Mouse (Mus musculus): ENCODE measurements at regions not wholly inside any gene's neighbourhood (a gene's known extent, or its start where the extent isn't known, plus 50 kb on each side); places are given as distances from the start of the nearest gene placed in this dataset.
A peak's percentile ranks its signal among the peaks of the same experiment; 100 is the strongest.

DNA sequence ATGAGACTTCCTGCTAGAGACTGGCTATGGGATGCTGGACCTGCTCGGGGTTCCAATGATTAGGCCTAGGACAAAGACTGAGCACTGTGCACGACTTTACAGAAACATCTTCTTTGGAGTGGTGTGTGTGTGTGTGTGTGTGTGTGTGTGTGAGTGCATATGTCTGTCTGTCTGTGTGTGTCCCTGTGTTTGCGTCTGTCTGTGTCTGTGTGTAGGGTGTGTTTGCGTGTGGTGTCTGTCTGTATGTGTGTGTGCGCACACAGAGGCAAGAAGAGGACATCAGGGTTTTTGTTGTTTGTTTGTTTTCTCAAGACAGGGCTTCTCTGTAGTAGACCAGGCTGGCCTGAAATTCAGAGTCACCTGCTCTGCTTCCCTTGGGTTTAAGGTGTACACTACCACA is 51.9 kb upstream of the Slco4a1 start:
- DNase-seq (ENCODE audit: low spot score), result no peak

DNA sequence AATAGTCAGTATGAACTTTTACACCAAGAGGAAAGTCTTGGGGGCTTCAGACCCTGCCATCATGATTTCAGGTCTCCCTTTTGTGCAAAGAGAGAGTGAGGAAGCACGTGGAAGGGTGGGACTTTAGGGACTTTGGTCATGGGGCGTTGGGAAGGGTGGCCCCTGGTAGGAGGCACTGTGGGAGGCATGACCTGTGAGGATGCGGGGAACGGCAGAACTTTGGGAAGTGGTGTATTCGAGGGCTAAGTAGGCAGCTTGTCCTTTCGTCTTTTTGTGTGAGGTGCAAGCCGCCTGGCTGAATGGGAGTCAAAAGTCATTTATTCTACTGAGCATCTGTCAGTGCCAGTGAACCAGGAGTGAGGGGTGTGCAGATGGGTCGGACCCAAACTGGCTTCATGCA is 52.4 kb upstream of the Slco4a1 start:
- DNase-seq (ENCODE audit: low spot score), result no peak

DNA sequence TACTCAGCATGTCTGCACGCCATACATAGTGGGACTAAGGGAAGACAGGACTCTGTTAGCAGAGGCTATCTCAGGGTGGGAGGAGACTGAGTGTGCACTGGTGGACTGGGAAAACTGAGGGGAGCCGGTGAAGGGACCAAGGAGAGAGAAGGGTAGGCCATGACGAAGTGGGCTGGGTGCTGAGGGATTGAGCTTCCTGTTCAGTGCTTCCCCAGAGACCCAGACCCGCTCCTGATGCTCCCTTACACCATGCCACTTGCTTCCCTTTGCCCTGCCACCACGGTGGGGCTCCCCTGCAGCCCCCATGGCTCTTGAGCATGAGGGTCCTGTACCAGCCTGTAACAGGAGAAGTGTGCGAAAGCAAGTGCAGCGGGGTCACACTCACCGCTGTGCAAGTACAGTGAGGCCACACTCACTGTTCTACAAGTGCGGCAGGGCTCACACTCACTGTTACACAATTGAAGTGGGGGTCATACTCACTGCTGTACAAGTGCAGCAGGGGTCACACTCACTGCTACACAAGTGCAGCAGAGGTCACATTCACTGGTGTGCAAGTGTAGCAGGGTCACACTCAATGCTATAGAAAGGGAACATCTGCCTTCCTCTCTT is 53.1 kb upstream of the Slco4a1 start:
- no peak for DNase-seq (ENCODE audit: low spot score)

DNA sequence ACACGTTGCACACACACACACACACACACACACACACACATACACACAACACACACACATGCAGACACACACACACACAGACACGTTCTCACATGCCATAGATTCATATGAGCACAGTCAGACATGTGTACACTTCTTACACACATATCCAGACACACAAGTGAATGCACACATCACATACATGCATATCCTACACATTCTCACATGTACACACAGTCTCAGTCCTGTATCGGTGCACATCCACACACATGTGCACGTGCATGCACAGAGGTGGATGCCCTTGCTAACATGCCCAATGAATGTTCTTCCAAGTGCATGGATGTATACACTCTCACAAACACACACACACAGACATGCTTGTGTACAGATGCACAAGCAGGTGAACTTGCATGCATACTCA is 53.6 kb upstream of the Slco4a1 start:
- DNase-seq (ENCODE audit: low spot score), result no peak

DNA sequence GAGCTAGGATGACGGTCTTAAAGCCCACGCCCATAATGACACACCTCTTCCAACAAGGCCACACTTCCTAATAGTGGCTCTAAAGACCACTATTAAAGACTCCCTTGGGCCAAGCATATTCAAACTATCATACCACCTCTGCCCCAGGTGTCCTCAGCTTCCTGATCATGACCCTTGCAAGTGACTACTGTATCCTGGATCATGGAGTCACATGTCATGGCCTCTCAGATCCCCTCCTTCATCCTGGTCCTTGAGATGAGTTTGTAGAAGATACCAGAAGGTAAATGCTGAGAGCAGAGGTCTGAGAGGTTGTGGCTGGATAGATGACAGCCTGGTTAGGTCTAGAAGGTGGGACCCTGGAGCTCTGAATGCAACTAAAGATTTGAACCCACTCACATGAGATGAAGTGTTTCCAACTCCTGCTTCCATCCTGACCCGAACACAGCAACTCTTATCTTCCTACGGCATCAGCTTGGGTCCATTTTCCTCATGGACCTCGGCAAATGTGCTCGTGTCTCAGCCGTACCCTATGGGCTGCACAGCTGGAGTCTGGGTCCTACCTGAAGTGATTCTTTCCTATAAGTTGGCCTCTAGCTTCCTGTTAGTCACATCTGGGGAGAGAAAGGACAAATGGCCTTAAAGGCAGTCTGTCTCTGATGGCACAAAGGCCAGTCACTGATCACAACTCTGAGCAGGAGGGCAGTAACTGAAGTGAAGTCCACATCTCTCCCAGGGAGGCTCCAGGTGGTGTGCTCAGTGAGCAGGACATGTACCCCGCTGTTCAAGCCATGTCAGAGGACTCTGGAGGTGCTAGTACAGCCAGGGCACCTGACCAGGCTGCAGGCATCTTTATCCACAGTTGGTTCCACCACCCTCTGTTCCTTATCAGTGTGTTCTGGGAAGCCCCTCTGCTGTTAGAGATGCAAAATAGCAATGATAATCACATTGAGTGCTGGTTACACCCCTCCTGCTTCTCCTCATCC is 54.3 kb upstream of the Slco4a1 start:
- DNase-seq (ENCODE audit: low spot score), result no peak

DNA sequence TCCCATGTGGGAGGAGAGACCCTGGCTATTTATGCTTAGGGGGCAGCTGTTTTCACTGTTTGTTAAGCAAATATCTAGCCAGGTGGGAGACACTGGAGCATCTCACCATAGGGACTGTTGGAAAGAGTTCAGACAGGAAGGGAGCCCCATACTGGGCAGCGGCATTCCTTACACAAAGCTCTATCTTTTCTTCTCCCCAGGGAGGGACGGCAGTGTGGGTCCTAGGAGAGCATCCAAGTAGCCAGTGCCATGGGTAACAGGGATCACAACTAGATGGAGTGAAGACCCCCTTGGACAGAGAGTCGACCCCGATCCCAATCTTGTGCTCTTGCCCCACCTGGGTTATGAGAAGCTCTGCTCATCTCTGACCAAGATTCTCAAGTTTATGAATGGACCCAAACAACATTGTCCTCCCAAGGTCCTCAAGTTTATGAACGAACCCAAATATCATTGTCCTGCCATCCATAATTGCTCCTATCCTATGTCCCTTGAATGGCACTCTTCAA is 55.5 kb upstream of the Slco4a1 start:
- DNase-seq (ENCODE audit: low spot score), result no peak

DNA sequence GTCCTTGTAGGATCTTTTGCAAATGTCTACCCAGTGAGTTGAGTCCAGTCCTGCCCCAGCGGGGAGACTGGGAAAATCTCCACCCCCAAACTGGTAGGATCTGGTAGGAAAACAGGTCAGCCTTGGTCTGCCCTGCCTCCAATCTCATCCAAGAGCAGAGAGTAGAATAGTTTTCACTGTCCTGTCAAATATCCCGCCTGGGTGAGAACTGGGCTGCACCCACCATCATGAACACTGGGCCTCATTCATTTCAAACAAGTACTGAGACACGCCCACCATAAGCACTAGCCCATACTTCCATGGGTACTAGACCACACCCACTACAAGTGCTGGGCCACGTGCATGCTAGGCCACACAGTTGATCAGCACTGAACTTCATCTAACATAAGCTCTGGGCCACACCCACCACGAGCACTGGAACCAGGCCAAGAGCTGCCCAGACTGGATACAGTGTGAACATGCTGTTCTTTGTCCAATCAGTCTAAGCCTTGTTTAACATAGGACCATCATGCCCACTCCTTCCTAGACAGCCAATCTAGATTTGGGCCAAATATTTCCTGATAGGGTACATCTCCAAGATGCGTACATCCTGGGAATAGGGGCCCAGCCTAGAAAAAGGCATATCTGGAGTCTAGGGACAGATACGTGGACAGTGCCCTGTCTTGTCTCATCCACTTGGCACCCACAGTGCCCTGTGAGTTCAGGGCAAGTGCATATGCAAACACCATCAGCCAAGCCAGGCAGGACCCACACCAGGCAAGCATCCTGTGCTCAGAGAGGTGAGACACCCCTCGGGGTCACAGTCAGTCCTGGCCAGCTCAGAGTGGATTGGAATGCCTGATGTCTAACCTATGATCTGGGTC is 56.2 kb upstream of the Slco4a1 start:
- DNase-seq (ENCODE audit: low spot score), result peak; percentile 33

DNA sequence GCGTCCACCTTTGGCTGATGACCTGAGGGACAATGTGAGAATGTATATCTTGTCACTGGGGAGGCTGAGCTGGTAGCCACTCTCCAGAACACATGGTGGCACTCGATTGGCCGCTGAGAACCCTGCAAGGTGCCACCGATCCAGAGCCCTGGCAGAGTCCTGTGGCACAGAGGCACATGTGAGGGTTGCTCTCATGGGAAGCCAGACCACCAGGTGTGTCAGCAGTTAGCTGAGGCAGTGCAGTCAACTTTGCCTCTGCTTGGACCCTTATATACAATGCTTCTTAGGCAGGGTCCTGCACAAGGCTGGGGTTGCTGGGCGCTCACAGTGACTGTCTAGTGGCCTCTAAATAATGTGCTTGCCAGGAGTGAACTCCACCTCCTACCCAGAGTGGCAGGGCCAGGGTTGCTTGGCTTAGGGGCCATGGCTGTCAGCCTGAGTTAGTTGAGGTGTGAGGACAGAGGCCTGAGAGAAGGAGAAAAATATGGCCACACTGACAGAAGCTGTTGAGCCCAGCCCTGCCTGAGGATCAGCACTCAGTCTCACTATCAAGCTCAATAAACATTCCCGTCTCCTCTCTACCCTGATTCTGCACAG is 57.1 kb upstream of the Slco4a1 start:
- DNase-seq (ENCODE audit: low spot score), result no peak

DNA sequence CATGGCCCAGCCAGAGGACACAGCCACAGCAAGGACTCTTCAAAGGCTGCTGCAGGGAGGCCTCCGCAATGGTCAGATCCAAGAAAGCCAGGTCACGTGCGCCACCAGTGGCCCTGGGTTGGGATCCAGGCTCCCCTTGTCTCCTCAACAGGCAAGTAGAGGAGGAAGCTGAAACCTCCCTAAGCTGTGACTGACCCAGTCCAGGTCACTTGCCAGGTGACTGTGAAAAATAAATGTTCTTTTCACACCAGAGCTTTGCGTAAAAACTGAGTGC is 57.6 kb upstream of the Slco4a1 start:
- DNase-seq (ENCODE audit: low spot score), result no peak

DNA sequence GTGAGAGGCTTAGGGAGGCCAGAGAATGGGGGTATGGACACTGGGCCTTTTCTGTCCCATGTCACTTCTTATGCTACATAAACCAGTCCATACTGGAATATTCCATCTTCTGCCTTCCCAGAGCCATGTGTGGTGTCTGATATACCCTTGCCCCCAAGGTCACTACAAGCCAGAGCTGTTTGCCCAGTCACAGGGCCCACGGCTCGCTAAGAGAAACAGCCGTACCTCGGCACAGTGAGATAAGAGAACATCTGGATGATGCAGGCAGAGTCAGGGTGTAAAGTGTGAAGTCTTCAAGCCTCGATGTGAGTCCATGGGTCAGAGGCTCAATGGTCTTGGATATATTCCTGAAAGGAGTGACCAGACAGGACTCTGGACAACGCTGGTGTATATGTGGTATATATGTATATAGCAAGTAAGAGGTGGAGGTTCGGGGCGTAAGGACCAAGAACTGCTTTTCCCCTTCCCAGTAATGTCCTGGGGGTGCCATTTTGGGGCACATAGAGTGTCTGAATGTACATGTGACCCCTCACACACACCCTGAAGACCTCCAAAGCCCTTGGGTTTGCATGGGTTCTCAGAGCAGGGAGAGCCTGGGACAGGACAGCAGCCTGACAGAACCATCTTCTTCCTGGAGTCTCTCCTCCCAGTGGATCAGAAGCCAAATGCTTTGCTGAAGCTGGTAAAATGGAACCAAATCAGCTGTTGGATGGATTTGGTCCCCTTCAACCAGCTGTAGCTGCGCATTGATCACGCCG is 58.1 kb upstream of the Slco4a1 start:
- DNase-seq (ENCODE audit: low spot score), result no peak

DNA sequence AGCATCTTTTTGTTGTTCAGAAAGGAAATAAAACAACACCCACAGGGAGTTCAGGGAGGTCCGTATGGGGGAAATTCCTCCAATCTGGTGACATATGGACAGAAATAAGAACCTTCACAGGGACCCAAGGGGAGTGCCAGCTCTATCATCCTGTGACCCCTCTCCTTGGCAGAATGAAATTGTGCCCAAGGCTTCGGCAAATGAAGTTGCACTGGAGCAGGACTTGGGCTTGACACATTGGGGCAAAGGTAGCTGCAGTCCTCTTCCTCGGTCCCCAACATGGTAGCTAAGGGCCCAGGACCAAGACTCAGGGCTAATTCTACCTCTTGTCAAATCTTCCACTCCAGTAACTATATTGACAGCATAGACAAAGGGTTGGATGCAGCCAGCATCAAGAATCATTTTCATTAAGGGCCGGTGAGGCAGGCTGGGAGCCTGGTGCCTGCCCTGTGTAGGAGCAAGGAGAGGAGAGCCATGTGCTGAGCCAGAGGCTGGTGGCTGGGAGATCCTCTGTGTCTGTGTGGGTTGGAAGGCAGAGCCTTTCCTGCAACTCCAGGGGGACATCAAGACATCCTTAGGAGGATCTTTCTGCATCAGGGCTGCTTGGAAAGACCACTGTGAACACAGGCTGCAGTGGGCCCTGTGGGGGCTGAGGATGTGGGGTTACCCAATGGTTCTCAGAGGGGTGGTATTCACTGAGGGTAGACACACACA is 59.2 kb upstream of the Slco4a1 start:
- no peak for DNase-seq (ENCODE audit: low spot score)

DNA sequence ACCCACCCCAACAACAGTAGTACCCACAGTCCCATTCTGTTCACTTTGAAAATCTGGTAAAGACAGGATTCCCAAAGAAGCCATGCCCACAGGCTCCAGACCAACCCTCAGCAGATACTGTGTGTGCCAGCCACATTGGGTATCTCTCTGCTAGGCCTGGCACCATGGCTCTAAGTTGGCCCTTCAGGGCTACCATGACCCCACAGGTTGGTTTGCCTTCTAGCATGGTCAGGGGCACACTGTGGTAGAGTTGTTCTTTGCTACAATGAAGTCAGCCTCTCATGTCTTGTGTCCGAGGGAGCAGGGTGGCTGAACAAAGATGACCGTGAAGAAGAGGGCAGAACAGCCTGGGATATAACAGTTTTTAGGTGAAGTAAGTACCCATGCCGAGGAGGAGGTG is 59.8 kb upstream of the Slco4a1 start:
- no peak for DNase-seq (ENCODE audit: low spot score)

DNA sequence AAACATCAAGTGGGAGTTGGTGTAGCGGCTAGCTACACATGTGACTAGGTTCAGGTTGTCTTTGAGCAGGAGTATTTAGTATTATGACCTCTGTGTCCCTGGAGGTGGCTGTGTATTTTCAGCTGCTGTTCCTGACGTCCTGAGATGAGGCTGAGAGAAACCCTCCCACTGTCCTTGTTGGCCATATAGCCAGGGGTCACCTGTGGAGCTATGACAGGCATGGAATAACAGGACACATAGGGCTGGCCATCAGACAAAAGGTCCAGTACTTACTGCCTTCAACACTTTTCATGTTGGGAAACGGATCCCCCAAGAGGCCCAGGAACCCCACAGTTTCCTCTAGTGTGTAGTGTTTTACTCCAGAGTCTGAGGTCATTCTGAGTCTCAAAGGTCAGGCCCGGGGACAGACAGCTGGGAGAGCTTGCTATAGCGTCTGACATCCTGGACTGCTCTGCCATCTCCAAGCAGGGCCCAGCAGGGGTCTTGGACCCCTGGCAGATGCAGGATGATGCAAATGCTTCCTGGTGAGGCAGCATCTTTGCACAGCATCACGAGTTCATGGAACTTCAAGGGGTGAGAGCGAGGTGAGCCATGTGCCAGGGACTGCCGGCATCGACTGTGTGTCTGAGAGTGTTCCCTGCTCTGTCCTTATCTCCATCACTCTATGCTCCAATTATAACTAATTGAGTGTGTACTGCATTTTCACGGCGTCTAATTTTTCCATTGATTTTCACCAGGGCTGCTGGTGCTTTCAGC is 60.6 kb upstream of the Slco4a1 start:
- DNase-seq (ENCODE audit: low spot score), result no peak

DNA sequence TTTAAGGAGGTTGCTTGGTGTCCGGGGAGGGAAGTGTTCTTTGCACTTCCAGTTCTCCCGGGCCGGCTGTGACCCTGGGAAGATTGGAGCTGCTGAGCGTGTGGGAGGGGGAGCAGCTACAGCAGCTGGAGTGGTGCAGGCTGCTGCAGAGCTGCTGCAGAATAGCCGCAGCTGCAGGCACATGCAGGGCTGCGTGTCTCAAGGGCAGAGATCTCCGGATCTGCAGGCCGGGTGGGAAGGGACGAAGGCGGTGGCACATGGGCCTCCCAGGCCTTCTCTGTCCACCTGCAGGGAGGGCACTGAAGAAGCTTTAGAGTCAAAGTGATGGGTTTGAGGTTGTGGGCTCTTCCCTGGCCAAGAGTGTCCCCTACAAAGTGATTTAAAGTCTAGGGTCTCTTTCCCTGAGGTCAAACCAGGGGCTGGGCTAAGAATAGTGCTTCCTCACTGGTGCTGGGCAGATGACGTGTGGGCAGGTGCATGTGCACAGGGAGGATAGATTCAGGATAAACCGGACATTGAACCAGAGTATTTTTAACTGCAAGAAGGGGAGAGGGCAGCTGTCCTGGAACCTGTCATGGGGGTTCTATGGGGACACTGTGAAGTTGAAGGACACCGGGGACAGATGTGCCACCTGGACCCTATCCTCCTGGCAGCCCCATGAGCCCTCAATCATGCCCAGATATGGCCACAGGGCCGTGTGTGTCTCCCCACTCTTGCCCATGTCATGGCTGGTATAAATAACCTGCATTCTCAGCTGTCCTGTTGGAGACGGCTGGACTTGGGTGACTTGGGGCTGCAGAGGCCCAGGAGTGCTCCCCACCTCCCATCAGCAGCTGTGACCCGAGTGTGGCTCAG is 58.6 kb upstream of the Gata5 start:
- DNase-seq (ENCODE audit: low spot score), result no peak

DNA sequence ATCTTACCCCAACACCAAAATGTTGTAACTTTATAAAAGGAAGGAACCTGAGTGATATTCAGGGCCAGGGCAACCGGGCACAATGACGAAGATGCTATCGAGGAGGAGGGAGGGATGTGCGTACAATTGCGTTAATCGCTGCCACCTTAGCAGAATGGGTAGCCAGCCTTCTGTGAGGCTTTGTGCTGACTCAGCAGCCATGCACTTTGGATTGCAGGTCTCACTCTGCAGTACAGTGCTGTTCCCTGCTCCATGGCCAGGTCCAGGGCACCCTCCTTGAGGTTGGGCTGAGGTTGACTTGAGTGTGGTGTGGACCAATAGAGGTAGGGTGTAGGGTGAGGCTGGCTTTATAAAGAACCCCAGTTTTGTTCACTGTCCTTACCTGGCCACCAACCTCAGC is 57.8 kb upstream of the Gata5 start:
- no peak for DNase-seq (ENCODE audit: low spot score)

DNA sequence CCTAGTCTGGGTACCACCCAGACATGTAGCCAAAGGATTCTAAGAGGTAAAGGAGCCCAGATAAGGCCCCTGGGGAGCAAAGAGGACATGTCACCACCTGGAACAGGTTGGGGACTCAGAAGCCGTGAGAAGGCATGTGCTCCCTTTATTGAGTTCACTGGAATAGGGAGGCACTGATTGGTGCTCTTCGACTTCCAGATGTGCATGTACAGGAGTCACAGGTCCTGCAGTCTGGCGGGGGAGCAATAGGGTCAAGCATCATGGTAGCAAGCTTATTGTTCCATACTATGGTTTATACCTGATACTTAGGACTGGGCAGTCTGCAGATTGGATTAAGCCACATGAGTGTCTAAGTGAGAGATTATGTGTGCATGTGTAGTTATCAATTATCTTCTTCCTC is 56.9 kb upstream of the Gata5 start:
- no peak for DNase-seq (ENCODE audit: low spot score)

DNA sequence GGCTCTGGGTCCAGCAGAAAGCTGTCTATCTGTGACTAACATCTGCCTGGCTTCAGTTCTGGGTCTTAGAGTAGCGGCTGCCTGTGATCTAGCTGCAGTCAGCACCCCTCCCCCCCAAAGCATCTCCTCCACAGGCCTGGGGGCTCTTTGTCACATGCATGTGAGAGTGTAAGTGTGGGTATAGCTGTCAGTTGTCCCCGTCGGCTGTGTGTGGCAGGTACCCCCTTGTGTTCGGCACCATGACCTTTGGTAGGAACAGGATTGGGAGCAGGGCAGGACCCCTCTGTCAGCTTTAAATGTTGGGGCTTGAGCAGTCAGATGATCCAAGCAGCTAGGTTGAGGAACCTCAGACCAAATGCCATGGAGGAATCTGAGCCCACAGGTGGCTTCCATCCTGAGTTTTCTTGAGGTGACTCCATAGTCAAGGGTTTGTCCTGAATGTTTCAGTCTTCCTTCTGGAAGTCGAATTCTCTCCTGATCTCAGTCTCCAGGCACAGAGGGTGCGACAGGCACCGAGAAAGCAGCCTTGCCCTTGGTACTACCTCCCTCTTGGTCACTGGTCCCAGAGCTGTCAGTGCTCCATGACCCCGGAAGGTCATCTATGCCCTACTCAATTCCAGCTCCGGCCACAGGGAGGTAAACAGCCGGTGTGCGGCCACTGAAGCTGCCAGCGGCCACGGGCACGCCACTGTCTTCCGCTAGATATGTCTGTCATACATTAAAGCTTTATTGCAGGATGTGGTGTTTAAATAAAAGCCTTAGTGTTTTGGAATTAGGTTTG is 55.9 kb upstream of the Gata5 start:
- DNase-seq (ENCODE audit: low spot score), result no peak

DNA sequence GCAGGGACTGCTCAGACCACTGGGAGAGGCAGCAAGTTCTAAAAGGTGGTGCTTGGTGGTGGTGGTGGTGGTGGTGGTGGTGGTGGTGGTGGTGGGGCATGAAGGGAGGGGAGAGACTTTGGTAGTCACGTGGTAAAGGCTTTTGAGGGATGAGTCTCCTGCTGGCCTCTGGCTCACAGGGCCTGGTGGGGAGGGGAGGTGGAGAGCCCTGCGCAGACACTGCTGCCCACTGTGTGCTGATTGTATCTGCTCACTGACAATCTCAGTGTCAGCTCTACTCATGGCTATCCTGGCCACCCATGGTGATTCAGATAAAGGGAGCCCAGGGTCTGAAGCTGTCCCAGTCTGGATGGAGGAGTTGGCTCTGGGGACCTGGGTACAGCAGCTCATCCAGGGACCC is 55.0 kb upstream of the Gata5 start:
- DNase-seq (ENCODE audit: low spot score), result no peak
